Mouse (Mus musculus) heart, adult 2 months (tissue): ENCODE results near the gene Gpd1.

Experiments
- CTCF ChIP-seq: fragments of 200-600 bp; IDR thresholded peaks from 2 replicates; pipeline ENCODE4 v1.8.1; 2022; ENCODE audit warnings: antibody characterized with exemption, mild to moderate bottlenecking, moderate library complexity
- EP300 ChIP-seq: fragments of 200-500 bp; IDR thresholded peaks from 2 replicates; pipeline ENCODE4 v1.6.1; 2011; ENCODE audit warnings: low read depth, low read length, control low read depth; ENCODE audit not compliant: insufficient read depth
- POLR2A ChIP-seq: fragments of 200-500 bp; IDR thresholded peaks from 2 replicates; pipeline ENCODE4 v1.6.1; 2011; ENCODE audit warnings: mild to moderate bottlenecking, low read depth, low read length, control low read depth; ENCODE audit not compliant: insufficient read depth

GRCm38 (mm10) chr15:99704881-99705280 is 12.4 kb upstream of the Gpd1 start:
- TF ChIP-seq POLR2A: peak; percentile 79
- TF ChIP-seq CTCF: peak; percentile 3; the same call in 1 of the 2 replicates
- peak; percentile 47; the same call in 1 of the 2 replicates for TF ChIP-seq EP300
